Mouse (Mus musculus): ENCODE results near the gene Gm42421. TPM values are rescaled to one million over a fixed set of nuclear protein-coding genes. Genes with fewer than 3 reads are reported as not detected.

The Gm42421 gene
- polyA plus RNA-seq, 1 experiment from 2014 or later: 0.69 TPM

Other genes with a start within 250 kb of the Gm42421 start
- 33.5 and 39.5 TPM in 2 replicates for gene Usp42, start 195.9 kb upstream of the Gm42421 start, polyA plus RNA-seq (2014; fragmentation: Nextera tagmentation; extraction: Ambion mirVana)
- gene Eif2ak1, start 110.4 kb upstream of the Gm42421 start, polyA plus RNA-seq (2014; fragmentation: Nextera tagmentation; extraction: Ambion mirVana): 50.1 and 55.1 TPM in 2 replicates
- gene Ankrd61, start 30.5 kb upstream of the Gm42421 start, polyA plus RNA-seq (2014; fragmentation: Nextera tagmentation; extraction: Ambion mirVana): 0.21 TPM in 2 replicates
- gene Aimp2, start 18.3 kb upstream of the Gm42421 start, polyA plus RNA-seq (2014; fragmentation: Nextera tagmentation; extraction: Ambion mirVana): 111 and 114 TPM in 2 replicates
- gene Pms2, start 18.2 kb upstream of the Gm42421 start, polyA plus RNA-seq (2014; fragmentation: Nextera tagmentation; extraction: Ambion mirVana): 39.1 and 39.3 TPM in 2 replicates
- gene Rsph10b, start 4.9 kb downstream of the Gm42421 start, polyA plus RNA-seq (2014; fragmentation: Nextera tagmentation; extraction: Ambion mirVana): 0.68 and 0.73 TPM in 2 replicates
- gene Ccz1, start 86.7 kb downstream of the Gm42421 start, polyA plus RNA-seq (2014; fragmentation: Nextera tagmentation; extraction: Ambion mirVana): 110 and 113 TPM in 2 replicates
- not detected in 2 replicates for gene Ocm, start 98.5 kb downstream of the Gm42421 start, polyA plus RNA-seq (2014; fragmentation: Nextera tagmentation; extraction: Ambion mirVana)
- gene Lmtk2, start 172.3 kb downstream of the Gm42421 start, polyA plus RNA-seq (2014; fragmentation: Nextera tagmentation; extraction: Ambion mirVana): 4.4 and 4.6 TPM in 2 replicates

Data from limb, embryonic 11.5 days (tissue).